Mouse (Mus musculus) 416B (cell line): ENCODE measurements around the gene Itga6.

Experiments used
- DNase-seq: peaks from one replicate; pipeline ENCODE4 v3.0.0; 2011; ENCODE audit warnings: low read depth

Gene Itga6

DNA sequence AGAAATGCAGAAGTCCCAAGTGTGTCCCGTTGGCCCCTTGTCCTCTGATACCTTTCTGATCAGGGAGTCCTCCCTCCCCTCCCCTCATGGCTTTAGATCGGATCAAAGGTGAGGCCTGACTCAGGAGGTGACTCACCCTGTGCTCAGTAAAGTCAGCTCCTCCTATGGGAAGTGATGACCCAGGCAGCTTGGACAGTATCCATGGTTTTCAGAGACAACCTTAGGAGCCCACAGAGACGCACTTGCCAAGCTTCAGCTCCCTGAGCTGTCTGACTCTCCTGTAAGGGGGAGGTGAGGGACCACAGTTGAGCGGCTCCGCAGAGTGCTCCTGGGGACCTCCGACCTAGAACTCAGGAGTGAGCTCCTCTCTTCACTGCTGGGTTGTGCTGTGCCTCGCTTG is 56.3 kb downstream of the Itga6 start:
- peak; percentile 57 for DNase-seq

DNA sequence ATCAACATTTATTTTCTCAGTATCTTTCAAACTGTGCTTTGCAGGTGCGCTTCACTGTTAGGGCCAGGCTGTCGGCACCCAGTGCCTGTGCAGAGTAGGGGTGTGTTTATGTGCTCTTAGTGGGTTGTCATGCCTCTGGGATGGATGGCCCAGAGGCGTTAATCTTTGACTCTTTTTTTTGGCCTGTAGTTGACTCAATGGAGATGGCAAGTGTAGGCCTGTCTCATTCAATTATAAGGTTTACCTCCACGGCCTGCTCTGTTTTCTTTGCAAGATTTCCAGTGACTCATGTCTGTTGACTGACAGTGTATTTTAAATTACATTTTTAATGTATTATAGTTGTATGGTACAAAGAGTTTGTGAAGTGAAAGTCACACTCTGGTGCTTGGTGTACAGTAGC is 56.7 kb downstream of the Itga6 start:
- DNase-seq = no peak

- no peak for DNase-seq
Observed at GRCm38 (mm10) chr2:71805120-71805519, 59.7 kb downstream of the Itga6 start.

- no peak for DNase-seq
Observed at GRCm38 (mm10) chr2:71805611-71806567, 60.5 kb downstream of the Itga6 start.

- DNase-seq = peak; percentile 37
Observed at GRCm38 (mm10) chr2:71809289-71809860, 64.0 kb downstream of the Itga6 start.

- no peak for DNase-seq
Observed at GRCm38 (mm10) chr2:71810010-71810409, 64.6 kb downstream of the Itga6 start.

DNA sequence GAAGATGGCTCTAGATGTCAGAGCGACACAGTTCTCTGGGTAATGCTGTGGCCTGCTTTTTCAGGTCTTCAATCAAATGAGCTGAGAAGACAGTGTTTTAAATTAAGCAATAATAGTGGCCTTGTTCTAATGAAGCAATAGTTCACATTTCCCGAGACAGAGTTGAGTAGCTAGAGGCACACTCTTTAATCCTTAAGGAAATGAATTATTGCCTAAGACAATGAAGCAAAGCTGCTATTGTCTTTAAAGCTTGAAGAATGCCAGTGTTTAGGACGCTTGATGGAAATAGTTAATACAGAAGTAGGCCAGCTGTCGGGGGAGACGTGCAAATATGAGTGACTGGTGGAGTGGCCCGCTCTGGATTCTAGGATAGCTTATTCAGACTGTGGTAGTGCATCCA is 65.5 kb downstream of the Itga6 start:
- DNase-seq = no peak

- peak; percentile 86 for DNase-seq
Observed at GRCm38 (mm10) chr2:71812221-71813021, 67.0 kb downstream of the Itga6 start.

GRCm38 (mm10) chr2:71813022-71813358 is 67.6 kb downstream of the Itga6 start:
- no peak for DNase-seq

DNA sequence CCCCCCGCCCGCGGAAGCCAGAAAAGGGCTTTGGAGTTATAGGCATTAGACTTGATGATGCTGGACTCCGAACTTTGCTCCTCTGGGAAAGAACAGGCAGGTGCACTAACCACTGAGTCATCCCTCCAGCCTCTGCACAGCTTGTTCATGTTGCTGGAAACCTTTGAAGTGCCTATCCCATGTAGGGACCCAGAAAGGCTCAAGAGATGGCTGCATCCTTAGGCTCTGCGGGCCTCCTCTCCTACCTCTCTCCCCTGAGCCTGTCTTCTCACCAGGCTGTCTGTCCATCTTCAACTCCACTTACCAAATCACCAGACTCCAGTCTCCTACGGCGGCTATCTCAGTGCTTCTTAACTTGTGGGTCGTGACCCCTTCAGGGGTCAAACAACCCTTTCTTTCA is 68.0 kb downstream of the Itga6 start:
- no peak for DNase-seq

DNA sequence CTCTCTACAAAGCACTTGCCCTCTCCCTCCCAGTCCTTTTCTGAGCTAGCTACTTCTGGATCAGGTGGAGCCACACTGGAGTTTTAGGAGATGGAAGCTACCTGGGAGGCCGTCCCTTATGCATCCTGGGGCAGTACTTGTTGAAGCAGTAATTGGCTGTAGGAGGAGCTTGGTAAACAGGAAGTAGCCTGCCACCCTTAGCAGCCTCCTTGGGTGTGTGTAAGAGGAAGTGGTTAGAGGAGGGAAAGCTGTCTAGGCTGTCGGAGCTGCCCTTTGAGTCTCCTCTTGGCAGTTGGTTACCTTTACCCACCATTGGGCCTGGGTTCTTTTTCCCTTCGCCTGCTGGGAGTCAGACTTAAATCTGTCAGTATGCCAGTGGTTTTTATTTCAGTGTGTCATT is 68.6 kb downstream of the Itga6 start:
- peak; percentile 97 for DNase-seq

DNA sequence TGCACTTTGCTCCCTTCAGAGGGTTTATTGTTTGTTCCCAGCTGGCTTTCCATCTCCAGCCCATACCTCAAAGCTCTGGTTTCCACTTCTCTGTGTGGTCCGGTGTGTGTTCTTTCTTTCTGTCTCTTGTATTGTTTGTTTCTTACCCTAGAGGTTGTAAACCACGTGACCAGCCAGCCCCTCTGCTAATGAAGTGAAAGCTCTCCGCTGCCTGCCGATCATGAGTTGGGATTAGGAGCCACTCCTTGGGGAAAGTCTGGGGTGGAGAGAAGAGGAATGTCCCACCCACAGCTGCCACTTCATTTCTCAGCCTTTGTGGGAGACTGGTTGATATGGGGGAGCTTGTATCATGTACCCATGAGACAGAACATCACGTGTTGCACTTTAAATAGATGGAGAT is 69.9 kb downstream of the Itga6 start:
- DNase-seq = no peak

GRCm38 (mm10) chr2:71816391-71817041 is 71.1 kb downstream of the Itga6 start:
- DNase-seq = peak; percentile 84

DNA sequence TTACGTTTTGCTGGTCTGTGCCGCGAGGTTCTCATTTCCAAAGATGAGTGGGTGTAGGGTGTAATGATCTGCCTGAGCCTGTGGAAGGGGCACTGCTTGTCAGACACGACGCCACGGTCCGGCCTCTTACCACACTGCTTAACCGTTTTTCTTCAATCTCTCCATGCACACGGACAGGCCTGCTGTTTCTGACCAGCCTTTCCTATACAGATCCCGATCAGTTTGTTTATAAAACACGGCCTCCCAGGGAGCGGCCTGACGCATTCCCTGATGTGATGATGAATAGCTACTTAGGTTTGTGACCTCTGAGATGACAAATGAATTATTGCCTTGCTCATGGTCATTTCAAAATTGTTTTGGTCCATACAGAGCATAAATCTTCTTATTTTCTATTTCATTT is 78.7 kb downstream of the Itga6 start:
- DNase-seq = no peak

GRCm38 (mm10) chr2:71827711-71828110 is 82.3 kb downstream of the Itga6 start:
- DNase-seq = no peak

- no peak for DNase-seq
Observed at GRCm38 (mm10) chr2:71828928-71829327, 83.5 kb downstream of the Itga6 start.

DNA sequence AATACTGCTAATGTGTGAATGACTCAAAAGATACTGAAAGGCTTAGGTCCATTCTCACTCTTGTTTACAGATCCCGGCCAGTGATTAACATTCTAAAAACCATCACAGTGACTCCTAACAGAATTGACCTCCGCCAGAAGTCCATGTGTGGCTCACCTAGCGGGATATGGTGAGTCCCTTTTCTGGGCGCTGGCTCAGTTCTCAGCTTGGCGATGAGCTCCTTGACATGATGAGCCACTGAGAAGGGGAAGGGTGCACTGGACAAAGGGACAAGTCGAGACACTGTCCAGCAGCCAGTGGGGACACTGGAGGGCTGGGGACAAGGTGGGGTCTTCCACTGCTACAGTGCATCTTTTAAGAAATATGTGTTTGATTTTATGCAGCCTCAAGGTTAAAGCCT is 88.2 kb downstream of the Itga6 start:
- DNase-seq = no peak

- DNase-seq = no peak
Observed at GRCm38 (mm10) chr2:71834371-71834770, 89.0 kb downstream of the Itga6 start.

DNA sequence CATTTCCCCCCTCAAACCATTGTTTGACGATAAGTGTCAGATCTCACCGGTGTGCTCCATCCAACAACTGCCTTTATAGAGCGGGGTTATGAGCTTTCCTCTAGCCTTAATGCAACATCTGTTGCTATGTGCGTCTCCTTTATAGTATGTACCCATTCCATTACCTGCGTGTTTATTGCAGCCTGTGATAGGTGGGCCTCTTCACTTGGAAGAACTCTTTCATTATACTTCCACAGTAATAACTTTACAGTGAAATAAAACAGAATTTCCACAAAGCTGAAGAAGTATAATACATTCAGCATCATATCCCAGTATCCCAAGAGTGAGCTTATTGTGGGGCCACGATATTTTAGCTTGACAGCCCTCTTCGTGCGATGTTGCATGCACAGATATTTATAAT is 90.1 kb downstream of the Itga6 start:
- DNase-seq = no peak

- DNase-seq = no peak
Observed at GRCm38 (mm10) chr2:71836232-71836631, 90.8 kb downstream of the Itga6 start.

DNA sequence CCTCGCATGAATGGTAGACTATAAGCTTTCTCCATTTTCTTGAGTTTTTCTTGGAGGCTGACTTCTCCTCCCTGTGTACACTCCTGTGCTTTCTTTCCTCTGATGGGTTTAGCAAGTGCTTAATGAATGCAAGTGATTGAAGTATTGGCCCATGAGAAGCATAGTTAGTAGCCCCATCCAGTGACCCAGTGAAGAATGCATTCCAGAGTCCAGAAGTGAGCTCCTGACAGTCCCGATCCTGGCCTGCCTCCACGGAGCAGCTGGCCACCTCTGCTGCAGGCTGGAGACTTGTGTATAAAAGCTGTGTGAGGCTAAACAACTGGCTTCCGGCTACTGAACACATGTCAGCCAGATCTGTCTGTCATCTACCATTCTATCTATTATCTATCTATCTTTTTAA is 91.8 kb downstream of the Itga6 start:
- DNase-seq = no peak

DNA sequence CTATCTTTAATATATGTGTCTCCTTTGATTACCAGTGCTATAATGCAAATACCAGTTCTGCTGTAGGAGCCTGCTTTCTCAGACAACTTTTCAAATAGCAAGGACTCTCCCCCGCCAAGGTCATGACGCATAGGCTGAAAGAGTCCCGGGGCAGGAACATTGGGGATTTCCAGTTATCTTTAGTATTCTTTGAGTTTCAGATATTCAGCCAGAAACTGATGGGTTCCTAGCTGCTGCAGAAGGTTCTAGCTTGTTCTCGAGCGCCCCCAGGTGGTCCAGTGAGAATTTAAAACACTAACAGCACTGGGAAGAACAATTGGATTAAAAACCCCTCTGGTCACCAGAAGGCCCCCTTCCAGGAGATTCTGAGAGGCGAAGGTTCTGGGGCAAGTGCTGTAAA is 92.4 kb downstream of the Itga6 start:
- DNase-seq = peak; percentile 71
